8 mouse cellular contexts compared by ENCODE assay signal in the genomic region with DNA sequence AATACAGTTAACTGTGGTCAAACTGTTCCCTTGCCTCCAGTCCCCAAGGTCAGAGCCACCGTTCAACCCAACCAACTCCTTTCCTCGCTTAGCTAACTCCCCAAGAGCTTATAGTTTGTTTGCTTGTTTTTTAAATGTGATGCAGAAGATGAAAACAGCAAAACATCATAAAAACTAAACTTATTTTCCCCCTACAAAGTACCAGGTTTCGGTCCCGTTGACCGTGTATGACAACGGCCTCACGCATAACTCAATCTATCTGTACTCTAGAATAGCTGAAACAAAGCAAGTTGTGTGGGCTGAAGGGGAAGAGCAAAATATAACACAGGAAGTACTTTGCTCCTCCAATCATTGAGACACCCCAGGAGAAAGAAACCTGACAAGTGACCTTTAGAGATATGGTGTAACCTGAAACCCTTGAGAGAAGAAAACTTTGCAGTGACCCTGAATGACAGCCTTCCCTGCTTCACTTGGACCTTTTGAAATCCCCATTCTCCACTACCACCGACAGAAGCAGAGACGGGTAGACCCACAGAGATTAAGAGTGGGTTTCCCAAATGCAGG. TPM values are rescaled to one million over a fixed set of nuclear protein-coding genes. Genes with fewer than 3 reads are reported as not detected.
DNase-seq lines count a peak whose midpoint lies in the region; ATAC-seq lines count a peak whose summit lies in the region.

No protein-coding gene starts in this region.

- 18% methylated on average over 9 of the region's 9 CpGs for WGBS in kidney, embryonic 14.5 days
- 15% methylated on average over 9 of the region's 9 CpGs for WGBS in midbrain, embryonic 15.5 days

- H3K9me3 ChIP-seq in kidney, embryonic 14.5 days (ENCODE audit: control insufficient read depth, low read length): no peaks in the 10 kb centered on the region
- H3K9me3 ChIP-seq in midbrain, embryonic 15.5 days: no peaks in the 10 kb centered on the region

- ATAC-seq in kidney, embryonic 14.5 days (ENCODE audit: low FRiP score, low TSS enrichment): no peak
- ATAC-seq in activated CD4-positive, CD25-positive, alpha-beta regulatory T cell, adult 4 months: peak; percentile 55
- peak; percentile 65 for ATAC-seq in inflammation-experienced regulatory T-cells, adult 6 months
- no peak for ATAC-seq in midbrain, embryonic 15.5 days (replicated peaks)

- H3K36me3 ChIP-seq in kidney, embryonic 14.5 days (ENCODE audit: control insufficient read depth, insufficient read depth, low read length): no peaks in the 10 kb centered on the region
- no peaks in the 10 kb centered on the region for H3K36me3 ChIP-seq in midbrain, embryonic 15.5 days (replicated peaks)

- H3K4me1 ChIP-seq in kidney, embryonic 14.5 days (ENCODE audit: control insufficient read depth, insufficient read depth, low read length): peaks cover 35% of the 10 kb centered on the region
- peaks cover 42% of the 10 kb centered on the region for H3K4me1 ChIP-seq in midbrain, embryonic 15.5 days

- H3K4me3 ChIP-seq in kidney, embryonic 14.5 days (ENCODE audit: low read length): peak overlapping the region; percentile 95
- peak overlapping the region; percentile 78 for H3K4me3 ChIP-seq in midbrain, embryonic 15.5 days

- peak overlapping the region; percentile 81 for H3K27ac ChIP-seq in kidney, embryonic 14.5 days (ENCODE audit: low read depth, low read length)
- H3K27ac ChIP-seq in midbrain, embryonic 15.5 days: peak overlapping the region; percentile 82

- no peaks in the 10 kb centered on the region for H3K27me3 ChIP-seq in kidney, embryonic 14.5 days (ENCODE audit: control insufficient read depth, insufficient read depth, low read length)
- no peaks in the 10 kb centered on the region for H3K27me3 ChIP-seq in midbrain, embryonic 15.5 days (replicated peaks)

- H3K4me2 ChIP-seq in kidney, embryonic 14.5 days (replicated peaks; ENCODE audit: low read depth, low read length): peak overlapping the region; percentile 79
- H3K4me2 ChIP-seq in midbrain, embryonic 15.5 days: peak overlapping the region; percentile 65

- no peak for DNase-seq in kidney, postnatal 14 days
- no peak for DNase-seq in adrenal gland, postnatal 36 days
- no peak for DNase-seq in ovary, adult 18-20 months (ENCODE audit: low spot score)
- no peak for DNase-seq in adrenal gland, adult 8-10 months

- H3K9ac ChIP-seq in kidney, embryonic 14.5 days (ENCODE audit: low read depth, low read length): peak overlapping the region; percentile 94
- peak overlapping the region; percentile 86 for H3K9ac ChIP-seq in midbrain, embryonic 15.5 days

RNA-seq across cellular contexts. Expression of gene Mapkapk2, which starts 1.4 kb away (rescaled TPM):
- polyA plus RNA-seq in kidney, embryonic 14.5 days (2014; fragmentation: Nextera tagmentation; extraction: Ambion mirVana): 59.9 and 62.8 TPM in 2 replicates
- polyA plus RNA-seq in activated CD4-positive, CD25-positive, alpha-beta regulatory T cell, adult 4 months (2017; shearing (Covaris generic)): 10 to 100 TPM; 11.5 to 11.9 TPM
- 10 to 100 TPM in 1 of 3 experiments, 1 to 10 TPM in 2; 9.0 to 11.8 (median 9.8) TPM for polyA plus RNA-seq in inflammation-experienced regulatory T-cells, adult 6 months (2017; shearing (Covaris generic))
- 17.9 and 22.2 TPM in 2 replicates for polyA plus RNA-seq in midbrain, embryonic 15.5 days (2015; fragmentation: Nextera tagmentation; extraction: Ambion mirVana)
- total RNA-seq in adrenal gland, postnatal 36 days (2021): 100 to 1,000 TPM; 205 to 213 TPM
- total RNA-seq in adrenal gland, adult 8-10 months (2022): 100 to 1,000 TPM; 155 to 174 (median 159) TPM

RNA-seq across cellular contexts. Expression of gene Dyrk3, which starts 41.9 kb away (rescaled TPM):
- 6.0 and 6.3 TPM in 2 replicates for polyA plus RNA-seq in kidney, embryonic 14.5 days (2014; fragmentation: Nextera tagmentation; extraction: Ambion mirVana)
- polyA plus RNA-seq in activated CD4-positive, CD25-positive, alpha-beta regulatory T cell, adult 4 months (2017; shearing (Covaris generic)): under 1 TPM in 1 of 2 experiments, not detected in 1; 0.41 TPM
- polyA plus RNA-seq in inflammation-experienced regulatory T-cells, adult 6 months (2017; shearing (Covaris generic)): under 1 TPM in 1 of 3 experiments, not detected in 2; 0.26 TPM
- 15.5 and 17.8 TPM in 2 replicates for polyA plus RNA-seq in midbrain, embryonic 15.5 days (2015; fragmentation: Nextera tagmentation; extraction: Ambion mirVana)
- total RNA-seq in adrenal gland, postnatal 36 days (2021): 1 to 10 TPM; 4.3 to 7.3 TPM
- 1 to 10 TPM; 4.9 to 9.5 (median 6.3) TPM for total RNA-seq in adrenal gland, adult 8-10 months (2022)

RNA-seq across cellular contexts. Expression of gene Eif2d, which starts 56.8 kb away (rescaled TPM):
- 51.7 and 67.9 TPM in 2 replicates for polyA plus RNA-seq in kidney, embryonic 14.5 days (2014; fragmentation: Nextera tagmentation; extraction: Ambion mirVana)
- 10 to 100 TPM; 52.5 to 58.8 TPM for polyA plus RNA-seq in activated CD4-positive, CD25-positive, alpha-beta regulatory T cell, adult 4 months (2017; shearing (Covaris generic))
- 10 to 100 TPM; 53.4 to 71.7 (median 60.8) TPM for polyA plus RNA-seq in inflammation-experienced regulatory T-cells, adult 6 months (2017; shearing (Covaris generic))
- 50.7 and 53.6 TPM in 2 replicates for polyA plus RNA-seq in midbrain, embryonic 15.5 days (2015; fragmentation: Nextera tagmentation; extraction: Ambion mirVana)
- 10 to 100 TPM; 34.8 to 46.9 TPM for total RNA-seq in adrenal gland, postnatal 36 days (2021)
- 10 to 100 TPM; 44.9 to 56.7 (median 50.0) TPM for total RNA-seq in adrenal gland, adult 8-10 months (2022)

Comparison
In these comparisons a context has a peak if more than half of its experiments do, and no peak if none do; other contexts are left out.
1. ATAC-seq: peak in activated CD4-positive, CD25-positive, alpha-beta regulatory T cell, adult 4 months (single experiment) and inflammation-experienced regulatory T-cells, adult 6 months (single experiment); none in kidney, embryonic 14.5 days (single experiment) and midbrain, embryonic 15.5 days (single experiment).